Mouse (Mus musculus) megakaryocyte progenitor cell, adult 5-6 weeks (primary cell): ENCODE measurements at regions not wholly inside any gene's neighbourhood (a gene's known extent, or its start where the extent isn't known, plus 50 kb on each side); places are given as distances from the start of the nearest gene placed in this dataset.
A peak's percentile ranks its signal among the peaks of the same experiment; 100 is the strongest.
"Not testable (repeated sequence)": the region's sequence is repeated elsewhere in the genome, so short reads cannot be mapped to it uniquely, and the experiment has no call there.

Experiments used
- ATAC-seq: replicated peaks from 2 replicates; pipeline ENCODE4 v1.8.0; 2016; ENCODE audit warnings: mild to moderate bottlenecking, moderate TSS enrichment, inconsistent platforms; ENCODE audit not compliant: poor library complexity

DNA sequence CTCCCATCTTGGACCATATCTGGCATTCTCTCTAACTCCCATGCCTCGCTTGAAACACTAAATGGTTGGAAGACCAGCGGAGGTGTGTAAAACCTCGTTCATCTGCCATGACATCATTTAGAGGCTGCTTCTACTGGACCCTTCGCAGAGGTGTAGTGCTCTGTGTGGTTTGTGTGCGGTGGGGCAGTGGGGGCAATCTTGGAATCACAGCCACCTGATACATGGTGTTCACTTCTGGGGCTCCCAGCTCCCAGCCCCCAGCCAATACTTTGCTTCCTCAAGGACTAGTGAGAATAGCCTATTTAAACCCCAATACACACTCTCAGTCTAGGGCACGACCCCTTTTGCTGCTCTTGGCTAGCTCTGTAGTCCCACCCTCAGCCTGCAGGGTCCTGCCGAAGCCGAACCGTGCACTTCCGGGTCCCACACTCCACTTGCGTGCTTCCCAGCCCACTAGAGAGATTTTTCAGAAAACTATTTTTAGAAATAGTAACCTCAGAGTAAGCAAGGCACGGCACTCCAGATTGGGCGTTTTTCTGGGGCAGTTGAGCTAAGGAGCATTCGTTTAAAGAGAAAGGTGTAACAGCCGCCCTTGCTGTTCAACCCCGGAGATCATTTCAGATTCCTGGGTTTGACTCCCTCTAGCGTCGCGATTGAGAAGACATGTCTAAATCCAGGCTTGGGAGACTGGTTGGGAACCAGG lies 304.2 kb downstream of the Ets1 start:
- peak; percentile 92 for ATAC-seq

DNA sequence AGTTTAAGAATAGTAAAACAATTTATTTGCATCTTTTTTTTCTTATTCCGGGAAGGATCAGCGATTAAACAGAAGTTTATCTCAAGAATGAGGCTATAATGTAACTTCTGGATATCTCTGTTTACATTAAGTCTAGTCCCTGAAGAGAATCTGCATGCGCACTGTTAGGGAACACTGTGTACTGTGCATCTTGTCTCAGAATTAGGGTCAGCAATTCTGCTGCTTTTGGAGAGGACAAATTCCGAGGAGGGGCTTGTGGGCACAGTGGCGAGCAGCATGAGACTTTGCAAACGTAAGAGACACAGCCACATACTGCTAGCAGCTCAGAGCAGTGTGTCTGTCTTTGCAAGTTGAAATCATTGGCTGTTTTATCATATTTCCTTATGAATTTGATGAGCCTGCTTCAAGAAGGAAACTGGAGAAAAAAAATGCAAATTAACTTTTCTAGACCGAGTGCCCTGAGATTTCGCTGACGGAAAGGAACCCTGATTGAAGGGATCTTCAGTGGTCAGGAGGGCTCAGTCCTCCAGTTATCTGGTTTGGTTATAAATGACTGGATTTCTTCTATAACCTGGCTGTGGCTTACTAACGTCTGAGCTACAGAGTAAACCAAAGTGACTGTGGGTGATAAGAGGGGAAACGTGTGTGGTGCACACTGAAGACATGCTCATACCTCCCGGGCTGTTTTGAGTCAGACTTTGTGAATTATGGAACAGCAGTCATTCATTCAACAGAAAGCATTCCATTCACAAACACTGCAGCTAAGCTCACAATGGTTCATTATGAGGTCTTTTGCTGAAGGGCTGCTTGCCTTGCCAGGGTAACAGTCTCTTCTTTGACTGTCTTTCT lies 305.1 kb downstream of the Ets1 start:
- ATAC-seq = no peak

DNA sequence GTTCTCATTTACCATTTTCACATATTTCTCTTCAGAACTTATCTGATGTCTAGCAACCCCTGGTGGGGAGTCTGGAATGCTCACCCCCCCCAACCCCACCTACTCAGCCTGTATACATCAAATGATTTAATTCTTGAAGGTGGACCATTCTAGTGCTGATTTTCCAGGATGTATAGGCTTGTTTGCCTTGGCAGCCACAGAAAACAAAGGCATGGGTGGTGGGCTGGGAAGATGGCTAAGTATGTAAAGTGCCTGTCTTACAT lies 305.7 kb downstream of the Ets1 start:
- no peak for ATAC-seq

DNA sequence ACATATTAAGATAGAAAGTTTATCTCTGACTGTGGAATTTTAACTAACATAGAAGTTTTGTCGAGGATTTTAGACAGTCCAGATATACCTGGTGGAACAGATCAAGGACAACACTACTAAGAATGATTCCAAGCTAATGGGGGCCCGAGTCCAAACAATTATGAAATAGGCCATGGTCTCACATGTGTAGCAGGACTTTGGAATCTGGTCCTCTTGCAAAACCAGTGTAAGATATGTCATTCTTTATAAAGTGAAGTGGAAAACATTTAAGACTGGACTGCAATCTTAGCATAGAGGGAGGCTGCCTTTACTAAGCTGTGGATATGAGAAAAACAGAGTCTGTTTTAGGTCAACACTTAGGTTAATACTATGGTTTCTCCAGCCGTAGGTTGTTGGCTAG lies 311.2 kb downstream of the Ets1 start:
- no peak for ATAC-seq

DNA sequence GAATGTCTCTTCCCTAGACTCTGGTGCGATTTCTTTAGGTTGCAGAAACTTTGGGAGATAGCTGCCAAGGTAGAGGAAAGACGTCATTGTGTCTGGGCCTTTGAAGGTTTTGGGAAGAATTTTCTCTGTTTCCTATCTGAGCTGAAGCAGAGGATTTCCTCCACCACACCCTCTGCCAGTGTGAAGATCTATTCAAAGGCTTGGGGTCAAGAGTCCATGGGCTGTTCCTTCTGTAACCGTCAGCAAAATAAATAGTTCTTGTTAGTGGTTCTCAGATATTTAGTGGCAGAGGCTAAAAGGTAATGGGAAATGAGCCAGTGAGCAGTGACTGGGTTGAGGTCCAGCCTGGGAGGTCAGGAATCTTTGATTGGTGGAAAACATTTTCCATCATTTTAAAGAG lies 313.0 kb downstream of the Ets1 start:
- no peak for ATAC-seq

DNA sequence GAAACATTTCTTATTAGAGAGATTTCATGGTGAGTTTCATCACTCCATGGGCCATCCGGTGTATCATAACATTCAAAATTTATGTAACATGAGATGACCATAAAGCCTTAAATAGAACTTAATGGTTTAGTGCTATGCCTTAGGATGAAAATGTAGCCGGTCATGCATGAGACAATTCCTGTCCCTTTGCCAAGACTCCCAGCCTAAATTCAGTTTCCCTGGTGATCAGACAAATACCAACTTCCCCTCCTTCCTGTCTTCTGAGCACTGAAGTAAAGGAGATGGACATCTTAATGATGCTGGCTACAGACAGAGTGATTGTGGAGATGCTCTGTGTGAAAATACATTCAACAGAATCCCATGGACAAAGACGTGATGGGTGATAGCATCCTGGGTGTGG lies 322.7 kb downstream of the Ets1 start:
- ATAC-seq = no peak

DNA sequence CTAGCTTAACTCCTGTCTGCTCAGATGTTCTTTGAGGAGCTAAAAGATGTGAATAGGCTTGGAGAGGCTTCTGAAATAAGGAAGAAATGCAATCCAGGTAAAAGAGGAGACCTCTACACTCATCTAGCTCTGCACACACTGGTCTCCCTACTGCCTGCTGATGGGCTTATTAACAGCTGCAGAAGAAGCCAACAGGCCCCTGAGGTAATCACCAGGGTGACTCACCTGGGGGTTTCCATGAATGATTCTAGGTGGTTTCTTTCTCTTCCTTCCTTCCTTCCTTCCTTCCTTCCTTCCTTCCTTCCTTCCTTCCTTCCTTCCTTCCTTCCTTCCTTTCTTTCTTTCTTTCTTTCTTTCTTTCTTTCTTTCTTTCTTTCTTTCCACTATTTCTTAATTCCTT lies 323.4 kb downstream of the Ets1 start:
- ATAC-seq = not testable (repeated sequence)

DNA sequence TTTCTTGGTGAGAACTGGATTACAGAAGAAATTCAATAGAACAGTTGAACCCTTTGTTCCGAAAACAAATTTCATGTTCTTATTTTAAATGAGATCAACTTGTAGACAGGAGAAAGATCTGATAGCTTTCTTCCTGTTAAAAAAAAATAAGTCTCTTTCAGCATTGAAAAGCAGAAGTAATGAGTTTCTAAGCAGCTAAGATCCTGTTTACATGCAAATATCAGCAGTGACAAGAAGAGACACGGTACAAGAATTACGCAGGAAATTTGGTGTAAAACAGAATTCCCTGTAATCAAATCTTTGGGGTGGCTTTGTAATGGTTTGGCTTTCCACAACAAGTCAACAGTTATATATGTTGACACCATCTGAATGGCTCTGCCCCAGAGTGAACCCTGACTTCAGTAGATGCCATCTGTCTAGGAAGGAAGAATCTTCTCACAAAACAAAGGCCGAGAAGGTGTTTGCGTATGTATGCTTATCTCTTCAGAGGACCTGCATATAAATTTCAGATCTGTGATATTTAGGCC lies 326.7 kb downstream of the Ets1 start:
- ATAC-seq = no peak

DNA sequence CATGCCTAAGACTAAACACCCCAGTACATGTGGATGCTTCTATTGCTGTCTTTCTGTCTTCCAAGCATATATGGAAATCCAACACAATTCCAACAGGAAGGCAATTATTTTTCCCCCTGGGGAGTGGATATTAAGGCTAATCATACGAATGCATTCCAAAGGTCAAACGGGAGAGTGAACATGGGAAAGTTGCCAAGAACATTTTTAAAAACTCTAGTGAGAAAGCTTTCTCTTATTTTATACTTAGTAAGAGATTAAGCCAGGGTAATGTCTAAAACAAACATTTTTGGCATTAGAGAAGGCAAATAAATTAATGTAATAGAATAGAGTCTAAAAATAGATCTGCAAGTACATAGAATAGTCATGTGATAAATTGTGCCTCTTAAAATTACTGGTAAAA lies 332.4 kb downstream of the Ets1 start:
- ATAC-seq = no peak

DNA sequence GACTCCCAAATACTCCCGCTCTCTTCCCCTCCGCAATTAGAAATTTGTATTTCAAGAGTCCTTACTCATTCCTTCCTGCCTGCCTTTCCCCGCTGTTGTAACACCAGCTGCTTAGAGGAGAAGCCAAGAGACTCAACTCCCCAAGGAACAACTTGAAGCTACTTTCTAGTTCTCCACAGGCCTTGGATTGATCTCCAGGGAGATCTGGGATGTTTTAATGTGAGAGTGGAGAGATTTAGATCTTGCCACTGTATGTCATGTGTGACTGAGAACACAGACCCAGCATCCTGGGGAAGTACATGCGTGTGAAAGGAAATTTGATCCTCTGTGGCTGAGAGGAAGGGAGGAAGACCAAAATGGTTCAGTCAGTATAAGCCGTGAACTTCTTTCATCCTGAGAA lies 335.4 kb downstream of the Ets1 start:
- no peak for ATAC-seq

DNA sequence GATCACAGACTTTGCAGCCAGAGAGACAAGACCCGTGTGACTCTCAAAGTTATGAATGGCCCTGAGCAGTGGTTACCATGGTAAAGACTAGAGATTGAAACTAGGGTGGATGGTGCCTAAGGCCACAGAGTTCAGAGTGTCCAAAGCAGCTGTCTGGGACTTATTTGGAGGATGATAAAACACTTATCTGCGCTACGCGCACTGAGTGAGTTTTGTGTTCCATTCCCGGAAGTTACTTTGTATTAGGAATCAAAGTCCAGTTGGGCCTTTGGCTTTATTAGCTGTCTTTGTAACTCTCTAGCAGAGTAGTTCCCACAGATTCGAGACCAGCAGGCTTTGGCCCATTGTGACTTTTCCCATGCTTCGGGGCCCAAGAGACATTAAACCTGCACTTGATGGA lies 335.9 kb downstream of the Ets1 start:
- no peak for ATAC-seq

DNA sequence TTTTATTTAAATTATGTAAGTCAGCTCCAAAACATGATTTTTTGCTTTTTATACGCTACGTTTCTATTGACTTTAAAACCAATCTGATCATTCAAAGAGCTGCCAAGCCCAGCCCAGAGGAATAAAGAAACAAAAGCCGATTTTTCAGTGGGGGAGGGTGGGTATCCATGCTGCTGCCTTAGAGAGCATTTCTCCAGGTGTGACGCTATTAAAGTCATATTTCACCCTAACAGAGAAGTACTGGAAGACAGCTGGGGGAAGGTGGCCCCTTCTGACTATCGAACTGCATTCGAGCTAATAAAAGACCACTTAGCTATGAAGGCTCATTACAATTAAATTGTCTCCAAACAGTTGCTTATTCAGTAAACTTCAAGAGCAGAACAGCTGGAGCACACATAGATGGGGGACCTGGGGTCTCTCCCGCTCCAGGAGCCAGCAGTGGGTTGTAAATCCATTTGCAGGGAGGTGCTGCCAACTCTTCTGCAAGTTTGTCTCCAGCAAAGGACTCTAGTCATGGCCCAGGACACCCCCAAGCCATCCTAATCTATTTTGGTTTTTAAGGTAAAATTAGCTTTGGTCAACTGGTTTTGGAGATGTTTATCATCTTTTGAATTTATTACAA lies 336.5 kb downstream of the Ets1 start:
- ATAC-seq = no peak

DNA sequence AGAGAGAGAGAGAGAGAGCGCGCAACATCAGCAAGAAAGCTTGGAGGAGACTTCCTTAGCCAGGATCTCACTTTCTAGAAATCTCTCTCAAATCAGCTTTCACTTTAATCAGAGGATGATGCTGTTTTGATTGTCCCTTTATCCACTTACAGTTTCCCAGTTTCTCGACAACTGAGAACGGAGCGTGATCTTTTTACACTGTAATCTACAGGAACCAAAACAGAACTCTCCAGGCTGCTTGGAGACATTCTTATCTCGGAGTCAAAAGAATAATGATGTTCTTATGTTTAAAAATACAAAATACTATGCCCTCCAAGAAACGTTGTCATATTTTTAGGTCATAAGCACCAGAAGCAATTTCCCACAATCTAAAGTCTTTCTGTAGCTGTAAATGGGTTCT lies 341.7 kb downstream of the Ets1 start:
- ATAC-seq = no peak

DNA sequence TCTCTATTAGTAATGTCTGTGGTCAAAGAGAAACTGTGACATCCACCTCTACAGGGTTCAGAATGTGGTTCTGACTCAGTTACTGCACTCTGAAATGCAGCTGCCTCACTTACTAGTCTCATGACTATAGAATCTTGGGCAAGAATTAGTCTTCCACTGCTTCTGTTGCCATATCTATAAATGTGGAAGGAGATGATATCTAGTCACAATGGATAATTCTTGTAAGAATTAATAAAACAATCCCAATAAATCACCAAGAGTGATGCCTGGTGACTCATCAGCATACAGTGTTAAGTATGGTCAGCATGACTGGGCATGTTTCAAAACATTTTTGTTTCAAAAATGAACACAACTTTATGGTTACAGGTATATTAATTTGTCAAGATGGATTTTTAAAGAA lies 344.8 kb downstream of the Ets1 start:
- no peak for ATAC-seq

DNA sequence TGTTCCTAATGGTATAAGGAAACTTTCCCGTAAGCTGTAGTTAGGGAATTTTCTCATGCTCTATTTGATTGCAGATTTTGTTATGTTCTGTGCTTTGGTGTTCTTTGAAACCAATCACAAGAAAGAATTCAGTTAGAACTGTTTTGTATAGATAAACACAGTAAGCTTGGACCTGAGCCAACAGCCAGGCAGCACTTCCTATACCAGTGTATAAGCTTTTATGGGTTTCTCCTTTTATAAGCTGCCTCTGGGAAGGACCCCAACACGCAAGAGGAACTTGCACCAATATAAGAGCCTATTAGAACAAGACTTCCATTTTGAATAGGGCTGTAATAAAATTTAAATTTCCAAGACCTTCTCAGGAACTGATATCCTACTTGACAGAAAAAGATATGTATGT lies 347.2 kb downstream of the Ets1 start:
- ATAC-seq = peak; percentile 70

DNA sequence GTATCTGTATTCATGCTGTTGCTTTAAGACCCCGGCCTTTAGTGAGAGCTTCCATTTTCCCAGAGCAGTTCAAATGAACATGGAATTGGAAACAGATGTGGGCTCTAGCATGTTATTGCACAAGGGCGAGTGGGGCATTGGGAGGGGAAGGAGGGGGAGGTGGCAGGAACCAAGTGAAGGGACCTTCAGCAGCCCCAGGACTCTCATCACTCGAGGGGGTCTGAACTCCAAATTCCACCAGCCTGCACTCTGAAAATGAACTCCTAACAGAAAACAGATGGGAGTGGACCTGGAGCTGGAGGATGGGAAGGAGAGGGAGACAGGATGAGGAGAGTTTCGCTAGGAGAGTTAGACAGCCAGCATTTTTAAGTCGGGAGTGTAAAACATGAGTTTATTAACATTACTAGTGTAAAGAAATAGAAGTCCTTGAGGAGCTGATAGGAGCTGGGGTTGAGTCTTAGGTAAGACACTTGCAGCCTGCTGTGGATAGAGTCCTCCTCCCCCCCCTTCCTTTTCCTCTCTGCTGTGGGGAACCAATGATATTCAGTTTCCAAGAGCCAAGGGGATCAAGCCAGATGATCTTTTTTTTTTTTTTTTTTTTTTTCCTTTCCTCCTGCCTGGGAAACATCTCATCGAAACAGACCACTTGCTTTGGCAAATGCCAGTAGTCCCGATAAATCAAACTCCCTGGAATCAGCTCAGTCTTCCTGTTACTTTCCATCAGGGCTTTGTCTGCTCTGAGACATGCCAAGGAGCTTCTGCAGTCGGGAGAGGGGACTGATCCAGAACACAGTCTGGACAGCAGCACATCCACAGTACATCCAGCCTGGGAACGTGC lies 351.0 kb downstream of the Ets1 start:
- no peak for ATAC-seq

DNA sequence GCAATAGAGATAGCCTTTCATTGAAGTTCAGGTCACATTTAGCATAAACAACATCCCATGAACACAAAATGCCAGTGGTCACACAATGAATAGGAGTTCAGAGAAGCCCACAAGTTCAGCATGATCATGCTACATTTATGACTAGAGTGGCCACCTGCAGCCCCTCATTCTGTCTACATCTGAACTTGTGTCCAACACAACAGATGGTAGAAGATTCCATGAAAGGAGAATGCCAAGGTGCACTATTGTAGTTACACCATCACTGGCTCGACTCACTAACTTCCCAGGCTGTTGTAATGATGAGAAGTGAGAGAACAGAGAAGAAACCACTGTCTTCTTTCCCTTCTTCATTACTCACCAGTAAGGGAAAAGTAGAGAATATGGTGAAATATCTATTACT lies 353.0 kb downstream of the Ets1 start:
- ATAC-seq = no peak

DNA sequence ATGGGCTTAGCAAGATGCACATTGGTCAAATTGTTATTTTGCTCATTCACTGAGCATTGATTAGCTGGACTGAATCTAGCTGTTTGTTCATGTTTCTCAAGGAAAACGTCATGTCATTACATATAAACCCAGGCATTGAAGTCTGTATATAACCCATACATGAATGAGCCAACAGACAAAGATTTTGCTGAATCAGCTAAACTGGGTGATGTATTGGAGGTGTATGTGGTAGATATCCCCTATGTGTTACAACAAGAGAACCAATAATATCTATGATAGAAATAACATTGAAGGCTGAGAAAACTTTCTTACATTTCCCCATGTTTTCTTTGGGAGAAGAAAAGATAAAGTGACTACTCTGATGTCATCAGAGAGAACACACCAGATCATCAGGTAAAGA lies 362.3 kb downstream of the Ets1 start:
- no peak for ATAC-seq

DNA sequence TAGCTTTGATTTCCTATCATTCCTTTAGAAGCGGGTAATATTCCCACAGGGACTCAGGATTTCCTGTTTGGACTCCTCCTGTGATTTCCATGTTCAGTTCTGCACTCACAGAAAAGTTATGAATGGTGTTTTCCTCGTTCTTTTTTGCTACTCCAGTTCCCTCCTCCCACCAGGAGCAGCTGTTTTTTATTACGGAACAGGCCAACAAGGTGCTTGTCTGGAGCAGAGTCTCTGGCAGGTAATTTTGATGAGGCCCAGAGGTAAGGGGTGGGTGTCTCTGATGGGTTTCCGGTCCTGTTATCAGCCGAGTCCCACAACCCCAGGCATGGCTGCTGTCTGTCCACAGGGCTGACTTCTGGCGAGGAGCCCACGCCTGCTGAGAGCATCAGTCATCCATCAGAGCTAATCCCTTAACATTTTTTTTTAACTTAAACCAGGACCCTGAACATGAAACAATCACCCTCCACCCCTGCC lies 364.7 kb downstream of the Ets1 start:
- ATAC-seq = peak; percentile 55

DNA sequence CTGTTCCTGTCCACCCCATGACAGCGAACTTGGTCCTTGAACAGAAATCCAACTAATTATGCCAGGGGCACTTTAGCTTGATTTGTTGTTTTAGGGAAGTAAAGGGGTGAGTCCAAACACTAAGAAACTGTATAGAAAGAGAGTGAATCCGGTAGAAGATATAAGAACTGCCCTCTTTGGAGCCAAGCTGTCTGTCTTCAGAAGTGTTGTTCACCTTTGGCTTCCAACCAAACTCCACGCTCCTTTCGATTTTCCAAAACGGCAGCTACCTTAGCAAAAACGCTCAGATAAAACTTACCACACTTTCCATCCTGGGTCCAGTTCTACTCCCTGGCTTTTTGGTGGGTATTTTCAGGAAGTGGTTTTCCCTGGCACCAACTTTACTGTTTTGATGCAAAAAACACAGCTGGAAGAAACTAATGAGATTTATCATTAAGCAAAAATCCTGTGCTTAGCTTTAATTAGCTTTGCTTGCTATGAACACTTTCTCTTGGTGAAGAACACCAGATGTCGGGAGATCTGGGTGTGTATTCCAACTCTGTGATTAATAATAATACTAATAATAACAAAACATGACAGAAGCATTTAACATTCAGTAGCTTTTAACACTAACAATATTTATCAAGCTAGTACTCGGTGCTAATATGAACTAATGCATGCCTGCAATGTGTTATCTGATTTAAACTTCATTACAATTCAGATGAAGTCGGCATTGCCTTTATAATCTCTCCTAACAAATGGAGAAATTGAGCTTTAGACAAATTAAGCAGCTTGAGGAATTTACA lies 365.3 kb downstream of the Ets1 start:
- no peak for ATAC-seq
